Mouse (Mus musculus) embryonic fibroblast, embryonic 13.5 days (primary cell): ENCODE measurements around the gene Sat1.

Experiments used
- CTCF ChIP-seq: IDR thresholded peaks from 2 replicates; pipeline ENCODE4 v1.5.1; 2011; ENCODE audit warnings: mild to moderate bottlenecking, control low read depth, low read length, moderate library complexity, borderline replicate concordance; ENCODE audit not compliant: insufficient read depth
- POLR2A ChIP-seq: IDR thresholded peaks from 2 replicates; pipeline ENCODE4 v1.6.1; 2011; ENCODE audit warnings: low read depth, mild to moderate bottlenecking, control low read depth, low read length, moderate library complexity

DNA sequence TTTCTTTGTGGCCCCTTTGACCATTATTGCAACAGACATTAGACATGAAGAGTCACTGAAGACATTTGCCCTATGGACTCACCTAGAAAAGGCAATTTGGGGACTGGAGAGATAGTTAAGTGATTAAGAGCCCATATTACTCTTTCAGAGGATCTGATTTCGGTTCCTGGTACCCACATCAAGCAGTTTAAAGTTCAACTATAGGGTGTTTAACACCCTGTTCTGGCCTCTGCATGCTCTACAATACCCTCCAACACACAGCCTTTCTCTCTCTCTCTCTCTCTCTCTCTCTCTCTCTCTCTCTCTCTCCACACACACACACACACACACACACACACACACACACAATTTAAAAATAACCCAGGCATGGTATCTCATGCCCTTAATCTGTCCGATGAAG is 38.6 kb downstream of the Sat1 start:
- TF ChIP-seq CTCF (no peak), POLR2A (no peak)
